Mouse (Mus musculus) urinary bladder, postnatal 10 days (tissue): ENCODE data around the gene Mrtfa.
A peak's percentile ranks its signal among the peaks of the same experiment; 100 is the strongest.
"Not testable (repeated sequence)": the region's sequence is repeated elsewhere in the genome, so short reads cannot be mapped to it uniquely, and the experiment has no call there.

Source experiments
- DNase-seq: peaks from one replicate; pipeline ENCODE4 v3.0.0; 2022; ENCODE audit warnings: low spot score

Mrtfa gene

DNA sequence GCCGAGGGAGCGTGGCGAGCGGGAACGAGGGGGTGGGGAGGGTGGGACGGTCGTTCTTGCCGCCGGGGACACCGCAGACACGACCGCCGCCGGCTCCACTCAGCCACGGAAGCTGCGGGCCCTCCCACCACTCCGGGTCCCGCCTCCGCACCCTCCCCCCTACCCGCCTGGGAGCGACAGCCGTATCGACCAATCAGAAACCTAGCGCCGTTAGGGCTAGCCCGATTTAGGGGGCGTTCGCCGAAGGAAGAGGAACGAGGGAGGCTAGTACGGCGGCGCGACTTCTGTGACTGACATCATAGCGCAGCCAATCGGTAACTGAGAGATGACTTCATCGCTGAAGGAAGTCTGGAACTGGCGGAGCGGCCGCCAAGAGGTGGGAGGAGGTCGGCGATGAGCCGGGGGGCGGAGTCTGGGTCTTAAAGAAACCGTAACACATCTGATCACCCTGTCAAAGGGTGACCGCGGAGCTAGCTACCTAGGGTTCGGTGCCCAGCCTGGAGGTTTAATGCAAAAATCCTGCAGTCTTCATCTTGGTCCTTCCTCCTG lies at the start of gene Mrtfa:
Gene Mrtfa (minus strand): TSS at position 128 of the 549 bp plus-strand sequence.
- peak; percentile 99 for DNase-seq

DNA sequence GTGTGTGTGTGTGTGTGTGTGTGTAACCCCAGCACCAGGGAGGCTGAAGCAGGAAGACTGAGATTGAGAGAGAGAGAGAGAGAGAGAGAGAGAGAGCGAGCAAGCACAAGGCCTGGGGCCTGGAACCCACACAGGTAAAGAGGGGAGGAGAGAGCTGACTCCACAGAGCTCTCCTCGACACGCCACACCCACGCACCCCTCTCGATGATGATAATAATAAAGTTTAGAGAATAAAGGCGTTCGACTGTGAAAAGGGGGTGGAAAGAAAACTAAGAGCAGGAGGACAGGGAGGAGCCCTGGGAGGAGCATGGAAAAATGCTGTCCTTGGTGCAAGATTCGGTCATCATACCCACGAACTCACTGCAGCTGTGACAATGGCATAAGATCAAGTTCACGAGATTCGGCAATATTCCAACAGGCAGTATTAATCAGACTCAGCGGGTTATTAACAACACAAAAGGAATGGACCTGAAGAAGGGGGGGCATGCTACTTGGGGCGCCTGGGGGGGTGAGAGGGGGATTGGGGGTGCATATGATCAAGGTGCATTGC lies 49.3 kb upstream of the Mrtfa start:
- DNase-seq, result no peak

DNA sequence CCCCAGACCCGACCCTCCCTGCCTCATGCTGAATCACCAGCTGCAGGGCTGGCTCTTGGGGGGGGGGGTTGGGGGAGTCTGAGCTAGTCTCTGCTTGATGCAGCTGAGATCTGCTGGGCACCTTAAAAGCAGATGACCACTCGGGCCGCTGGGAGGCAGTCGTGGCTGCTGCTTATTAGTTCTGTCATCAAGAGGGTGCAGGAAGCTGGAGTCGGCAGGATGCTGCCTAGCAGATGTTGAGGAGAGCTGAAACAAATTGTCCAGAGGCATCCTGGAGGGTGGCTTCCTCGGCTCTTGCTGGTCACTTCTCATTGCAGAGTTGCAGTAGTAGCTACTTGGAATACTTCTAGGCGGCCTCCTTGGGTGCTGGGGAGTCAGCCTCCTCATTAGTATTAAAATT lies 48.7 kb upstream of the Mrtfa start:
- DNase-seq, result no peak

DNA sequence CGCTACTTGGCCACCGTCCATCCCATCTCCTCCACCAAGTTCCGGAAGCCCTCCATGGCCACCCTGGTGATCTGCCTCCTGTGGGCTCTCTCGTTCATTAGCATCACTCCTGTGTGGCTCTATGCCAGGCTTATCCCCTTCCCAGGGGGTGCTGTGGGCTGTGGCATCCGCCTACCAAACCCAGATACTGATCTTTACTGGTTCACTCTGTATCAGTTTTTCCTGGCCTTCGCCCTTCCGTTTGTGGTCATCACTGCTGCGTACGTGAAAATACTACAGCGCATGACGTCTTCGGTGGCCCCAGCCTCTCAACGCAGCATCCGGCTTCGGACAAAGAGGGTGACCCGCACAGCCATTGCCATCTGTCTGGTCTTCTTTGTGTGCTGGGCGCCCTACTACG lies 46.9 kb upstream of the Mrtfa start:
- DNase-seq, result no peak

DNA sequence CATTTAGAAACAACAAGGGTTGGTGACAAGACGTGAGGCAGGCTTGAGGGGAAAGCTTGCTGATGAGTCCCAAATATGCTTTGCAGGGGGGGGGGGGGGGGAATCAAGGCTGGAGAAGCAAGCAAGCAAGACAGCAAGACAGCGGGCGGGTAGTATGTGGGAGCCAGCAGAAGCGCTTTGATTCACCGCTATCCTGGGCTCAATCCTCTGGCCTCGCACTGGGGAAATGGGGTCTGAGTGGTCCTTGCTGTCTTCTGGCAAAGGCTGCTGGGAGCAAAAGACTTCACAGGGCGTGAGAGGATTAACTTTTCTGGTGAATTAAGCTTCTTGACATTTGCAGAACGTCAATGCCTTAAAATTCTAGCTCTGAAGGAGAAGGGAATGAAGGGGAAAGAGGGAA lies 45.5 kb upstream of the Mrtfa start:
- DNase-seq, result no peak

DNA sequence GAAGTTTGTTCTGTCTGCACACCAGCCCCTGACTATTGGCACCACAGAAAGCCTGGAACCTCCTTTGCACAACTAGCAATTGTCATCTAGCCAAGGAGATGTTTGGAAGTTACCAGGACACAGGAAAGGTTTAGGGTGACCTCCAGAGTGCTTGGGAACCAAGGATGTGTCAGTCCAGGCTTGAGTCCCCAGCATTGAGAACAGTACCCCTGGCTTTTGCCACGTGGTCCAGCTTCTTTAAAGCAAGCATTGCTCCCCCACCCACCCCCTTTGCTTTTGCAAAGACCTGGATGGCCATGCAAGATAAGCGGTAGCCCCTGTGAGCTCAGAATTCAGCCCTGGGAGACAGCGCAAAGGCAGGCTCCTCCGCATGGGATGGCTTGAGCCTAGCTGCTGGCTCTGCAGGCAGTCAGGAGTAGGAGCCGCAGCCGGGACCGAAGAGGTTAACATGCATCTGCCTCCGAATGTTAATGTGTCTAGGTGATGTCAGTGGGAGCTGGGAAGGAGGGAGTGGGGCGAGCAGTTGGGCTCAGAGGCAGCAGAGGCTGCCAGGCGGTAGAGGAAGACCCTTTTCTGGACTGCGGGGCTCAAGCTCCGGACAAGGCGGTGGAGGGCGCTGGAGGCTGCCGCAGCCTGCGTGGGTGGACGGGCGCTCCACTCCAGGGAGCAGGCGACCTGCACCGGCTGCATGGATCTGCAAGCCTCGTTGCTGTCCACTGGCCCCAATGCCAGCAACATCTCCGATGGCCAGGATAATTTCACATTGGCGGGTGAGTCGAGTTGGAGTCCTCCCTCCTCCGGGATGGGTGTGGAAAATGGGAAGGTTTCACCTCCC lies 44.7 kb upstream of the Mrtfa start, which contains the start of gene Mchr1:
Gene Mchr1 (plus strand): TSS at position 414 of the 835 bp plus-strand sequence.
- DNase-seq, result no peak

DNA sequence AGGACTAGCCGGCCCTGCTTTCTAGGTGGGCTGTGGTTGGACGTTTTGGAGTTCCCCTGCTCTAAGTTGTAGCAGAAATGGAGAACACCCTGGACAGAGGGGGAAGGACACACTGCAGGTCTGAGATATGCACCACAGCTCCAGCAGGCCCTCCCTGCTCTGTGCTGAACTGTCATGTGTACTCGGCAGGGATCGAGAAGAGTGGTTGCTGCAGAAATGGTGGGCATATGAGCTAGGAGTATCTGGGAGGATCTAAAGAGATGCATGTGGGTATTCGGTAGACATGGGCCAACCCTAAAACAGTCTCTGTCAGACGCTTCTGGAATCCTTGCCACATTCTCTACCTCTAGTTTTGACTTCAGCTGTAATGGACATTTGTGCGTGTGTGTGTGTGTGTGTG lies 40.8 kb upstream of the Mrtfa start:
- DNase-seq, result no peak

DNA sequence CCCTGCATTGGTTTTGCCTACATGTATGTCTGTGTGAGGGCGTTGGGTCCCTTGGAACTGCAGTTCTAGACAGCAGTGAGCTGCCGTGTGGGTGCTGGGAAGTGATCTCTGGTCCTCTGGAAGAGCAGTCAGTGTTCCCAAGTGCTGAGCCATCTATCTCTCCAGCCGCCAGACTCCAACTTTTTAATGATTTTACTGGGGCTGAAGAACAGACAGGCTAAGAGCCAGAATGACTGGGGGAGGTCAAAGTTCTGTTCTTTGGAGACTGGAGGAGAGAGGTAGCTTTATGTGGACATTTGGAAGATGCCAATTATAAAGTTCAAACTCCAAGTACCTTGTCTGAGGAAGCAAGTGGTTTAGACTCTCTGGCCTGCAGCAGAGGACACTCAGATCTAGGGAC lies 39.2 kb upstream of the Mrtfa start:
- DNase-seq, result no peak

DNA sequence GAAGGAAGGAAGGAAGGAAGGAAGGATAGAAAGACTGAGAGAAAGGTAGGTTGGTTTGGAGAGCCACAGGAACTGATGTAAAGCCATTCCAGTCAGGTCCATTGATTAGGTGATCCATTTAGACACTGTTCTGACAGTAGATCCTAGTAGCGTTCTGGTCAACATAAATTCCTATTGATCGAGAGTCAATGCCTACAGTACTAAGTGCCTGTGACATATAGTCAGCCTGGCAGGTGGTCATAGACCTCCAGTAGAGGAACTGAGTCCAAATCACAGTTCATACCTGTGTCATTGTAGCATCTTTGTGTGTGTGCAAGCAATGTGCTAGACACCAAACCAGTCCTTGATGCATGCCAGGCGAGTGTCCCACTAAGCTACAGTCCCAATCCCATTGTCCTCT lies 37.7 kb upstream of the Mrtfa start:
- no peak for DNase-seq

DNA sequence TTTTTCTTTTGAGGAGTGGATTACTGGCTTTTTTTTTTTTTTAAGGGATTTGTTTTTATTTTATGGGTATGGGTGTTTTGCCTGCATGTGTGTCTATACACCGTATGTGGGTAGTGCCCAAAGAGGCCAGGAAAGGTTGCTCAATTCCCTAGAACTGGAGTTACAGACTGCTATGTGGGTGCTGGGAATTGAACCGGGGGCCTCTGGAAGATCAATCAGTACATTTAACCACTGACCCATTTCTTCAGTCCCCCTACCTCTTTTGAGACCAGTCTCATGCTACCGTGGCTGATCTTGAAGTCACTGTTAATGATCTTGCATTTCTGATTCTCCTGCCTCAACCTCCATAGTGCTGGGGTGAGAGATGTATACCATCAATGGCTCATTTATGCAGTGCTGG lies 36.7 kb upstream of the Mrtfa start:
- DNase-seq, result no peak

DNA sequence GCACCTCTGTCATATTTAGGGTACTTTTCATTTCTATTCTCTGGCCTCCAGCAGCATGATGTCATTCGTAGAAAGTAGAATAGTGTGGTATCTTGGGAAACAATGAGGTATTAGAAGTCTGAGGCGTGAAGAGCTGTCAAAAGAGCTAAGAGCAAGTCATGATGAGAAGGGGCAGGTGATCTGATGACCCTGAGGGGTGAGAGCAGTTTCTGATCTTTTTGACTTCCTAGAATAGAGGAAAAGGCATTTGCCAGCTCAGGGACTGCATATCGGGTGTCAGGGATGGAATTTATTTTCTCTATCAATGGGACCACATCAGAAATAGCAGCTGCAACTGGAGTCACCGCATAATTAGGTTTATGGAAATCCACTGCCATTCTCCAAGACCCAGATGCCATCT lies 36.2 kb upstream of the Mrtfa start:
- DNase-seq, result no peak

DNA sequence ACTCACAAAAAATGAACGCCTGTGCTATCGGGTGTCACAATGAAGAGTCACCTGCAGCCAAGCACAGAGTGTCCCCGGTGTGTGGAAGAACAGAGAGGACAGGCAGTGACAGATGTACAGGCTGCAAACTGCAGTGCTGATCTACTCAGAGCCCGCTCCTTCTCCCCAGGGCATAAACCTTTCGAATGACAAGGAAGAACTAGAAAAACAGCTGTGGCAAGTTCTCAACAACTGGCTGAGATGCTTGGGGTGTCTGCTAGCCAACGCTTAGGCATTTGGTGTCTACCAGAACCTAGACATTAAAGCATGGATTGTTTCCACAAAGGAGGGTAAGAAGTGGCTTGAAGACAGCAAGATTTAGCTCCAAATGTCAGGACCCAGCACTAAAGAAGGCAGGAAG lies 35.2 kb upstream of the Mrtfa start:
- DNase-seq, result no peak

DNA sequence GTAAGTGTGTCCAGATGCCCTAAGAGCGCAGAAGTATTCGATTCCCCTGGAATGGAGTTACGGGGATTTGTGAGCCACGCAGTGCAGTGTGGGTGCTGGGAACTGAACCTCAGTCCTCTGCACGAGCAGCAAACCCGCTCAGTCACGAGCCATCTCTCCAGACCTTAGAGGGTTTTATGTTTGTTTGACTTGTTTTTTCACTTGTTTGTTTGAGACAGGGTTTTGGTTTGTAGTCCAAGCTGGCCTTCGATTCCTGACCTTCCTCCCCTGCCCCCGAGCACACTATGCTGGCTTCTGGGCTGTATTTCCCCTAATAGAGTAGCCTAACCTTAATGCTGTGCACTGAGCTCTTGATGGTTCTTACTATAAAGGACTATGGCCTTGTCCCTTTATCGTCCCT lies 34.5 kb upstream of the Mrtfa start:
- no peak for DNase-seq

DNA sequence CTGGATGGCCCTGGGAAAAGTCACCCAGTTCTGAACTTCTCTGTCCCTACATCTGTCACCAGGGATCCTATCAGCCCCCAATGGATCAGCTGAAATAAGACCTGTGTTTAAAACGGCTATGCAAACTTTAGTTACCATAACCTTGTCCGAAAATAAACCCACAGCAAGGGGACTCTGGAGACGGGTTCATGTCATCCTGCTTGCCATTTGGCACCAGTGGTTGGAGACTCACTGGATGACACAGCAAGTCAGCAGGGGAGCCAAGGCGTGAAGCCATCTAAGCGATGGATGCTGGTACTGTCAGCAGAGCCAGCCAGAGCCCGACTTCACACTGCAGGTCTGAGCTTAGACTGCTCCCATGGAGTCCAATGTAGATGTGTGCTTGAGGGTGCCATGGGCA lies 30.9 kb upstream of the Mrtfa start:
- DNase-seq, result no peak

DNA sequence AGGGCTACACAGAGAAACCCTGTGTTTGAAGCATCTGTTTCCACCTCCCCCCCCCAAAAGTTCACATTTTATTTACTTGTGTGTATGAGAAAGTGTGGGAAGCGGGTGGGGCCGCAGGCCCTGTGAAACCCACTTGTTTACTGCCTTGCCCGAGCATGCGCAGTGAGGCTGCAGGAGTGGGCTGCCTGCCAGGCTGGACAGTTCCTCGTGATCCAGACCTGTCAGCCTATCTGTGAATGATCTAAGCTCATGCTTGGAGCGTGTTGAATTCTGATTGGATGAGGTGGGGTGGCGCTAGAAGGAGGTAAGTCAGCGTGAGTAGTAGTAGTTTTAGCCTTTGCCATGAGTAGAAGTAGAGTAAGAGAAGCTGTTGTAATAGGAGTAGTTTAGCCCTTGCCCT lies 29.5 kb upstream of the Mrtfa start:
- not testable (repeated sequence) for DNase-seq

DNA sequence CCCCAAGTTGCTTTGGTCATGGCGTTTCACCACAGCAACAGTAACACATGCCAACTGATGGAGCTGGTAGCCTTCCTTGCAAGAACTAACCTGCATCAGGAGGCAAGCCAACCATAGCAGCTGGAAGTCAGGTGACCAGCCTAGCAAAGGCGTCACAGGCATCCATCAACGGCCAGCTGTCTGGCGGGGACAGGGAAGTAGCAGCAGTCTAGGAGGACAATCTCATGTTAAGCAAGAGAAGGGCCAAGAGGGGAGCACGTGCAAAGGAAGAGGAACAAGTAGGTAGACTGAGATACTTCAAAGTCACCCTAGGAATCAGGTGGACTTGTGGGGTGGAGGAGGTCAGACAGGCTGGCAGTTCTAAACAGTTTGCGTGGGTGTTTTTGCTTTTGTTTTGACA lies 28.5 kb upstream of the Mrtfa start:
- DNase-seq, result no peak

DNA sequence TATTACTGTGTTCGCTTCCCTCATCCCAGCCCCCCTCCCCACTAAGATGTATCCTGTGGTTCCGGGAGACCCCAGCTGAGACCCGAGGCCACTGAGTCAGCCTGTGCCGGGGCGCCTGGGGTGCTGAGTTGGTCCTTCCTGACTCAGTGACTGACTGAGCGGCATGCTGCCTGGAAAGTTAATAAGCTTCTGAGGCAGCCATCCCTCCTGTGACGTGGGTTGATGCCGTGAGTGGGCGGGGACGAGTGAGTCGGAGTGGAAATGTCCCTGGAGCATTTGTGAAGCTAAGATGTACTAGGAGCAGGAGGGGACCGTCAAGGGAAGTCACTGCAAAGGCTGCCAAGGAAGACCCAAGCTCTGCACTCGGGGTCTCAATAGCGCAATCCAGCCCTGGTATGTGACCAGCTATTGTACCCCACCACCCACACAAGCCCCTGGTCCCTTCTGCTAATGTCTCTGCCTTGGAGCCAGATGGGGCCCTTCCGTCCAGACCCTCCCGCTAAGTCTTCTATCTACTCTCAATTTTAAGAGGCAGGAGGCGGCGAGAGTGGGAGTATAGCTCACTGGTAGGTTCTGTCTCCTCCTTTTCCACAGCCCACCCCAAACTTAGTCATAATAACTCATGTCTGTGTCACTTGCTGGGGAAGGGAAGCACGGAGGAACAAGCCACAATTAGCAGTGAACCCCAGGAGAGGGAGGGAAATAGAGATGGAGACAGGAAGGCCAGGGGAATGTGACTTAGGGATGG lies 26.5 kb upstream of the Mrtfa start:
- no peak for DNase-seq

DNA sequence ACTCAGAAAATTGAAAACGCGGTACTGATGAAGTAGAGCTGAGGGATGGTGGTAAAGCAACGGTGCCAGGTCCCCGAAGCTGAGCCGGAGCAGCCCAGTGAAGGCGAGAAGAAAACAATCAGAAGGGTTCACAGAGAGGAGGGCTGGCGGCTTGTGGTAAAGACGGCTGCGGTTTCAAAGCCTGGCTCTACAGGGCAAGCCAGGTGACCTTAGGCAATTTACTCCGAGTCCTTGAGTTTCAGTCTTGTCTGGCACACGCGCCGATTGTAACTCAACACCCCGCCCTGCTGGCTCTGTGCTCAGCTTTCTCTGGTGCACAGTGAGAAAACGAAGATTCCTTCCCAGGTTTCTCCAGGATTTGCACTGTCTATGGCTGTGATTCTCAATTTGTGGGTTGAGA lies 22.4 kb upstream of the Mrtfa start:
- DNase-seq, result no peak

DNA sequence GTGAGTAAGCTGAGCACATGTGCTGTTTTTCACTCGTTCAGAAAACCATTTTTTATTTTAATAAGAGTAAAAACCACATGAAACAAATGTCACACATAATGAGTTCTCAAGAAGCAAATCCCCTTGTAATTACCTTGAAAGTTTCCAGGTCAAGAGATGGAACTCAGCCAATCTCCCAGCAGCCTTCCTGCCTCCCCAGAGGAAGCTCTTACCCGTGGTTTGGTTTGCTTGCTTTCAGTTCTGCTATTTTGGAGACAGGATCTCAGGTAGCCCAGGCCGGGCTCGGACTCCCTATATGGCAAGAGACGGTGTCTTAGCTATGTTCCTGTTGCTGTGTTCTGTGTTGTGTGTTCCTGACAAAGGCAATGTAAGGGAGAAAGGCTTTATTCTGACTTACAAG lies 19.9 kb upstream of the Mrtfa start:
- no peak for DNase-seq

DNA sequence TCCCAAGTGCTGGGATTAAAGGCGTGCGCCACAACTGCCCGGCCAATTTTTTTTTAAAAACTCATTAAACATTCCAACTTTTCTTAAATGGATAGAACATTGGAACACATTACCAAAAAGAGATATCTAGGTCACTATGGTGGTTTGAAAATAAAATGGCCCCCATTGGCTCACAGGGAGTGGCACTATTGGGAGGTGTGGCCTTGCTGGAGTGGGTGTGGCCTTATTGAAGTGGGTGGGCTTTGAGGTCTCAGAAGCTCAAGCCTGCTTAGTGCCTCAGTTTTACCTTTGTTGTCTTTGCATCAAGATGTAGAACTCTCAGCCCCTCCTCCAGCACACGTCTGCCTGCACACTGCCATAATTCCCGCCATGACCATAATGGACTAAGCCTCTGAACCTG lies 11.9 kb upstream of the Mrtfa start:
- no peak for DNase-seq

DNA sequence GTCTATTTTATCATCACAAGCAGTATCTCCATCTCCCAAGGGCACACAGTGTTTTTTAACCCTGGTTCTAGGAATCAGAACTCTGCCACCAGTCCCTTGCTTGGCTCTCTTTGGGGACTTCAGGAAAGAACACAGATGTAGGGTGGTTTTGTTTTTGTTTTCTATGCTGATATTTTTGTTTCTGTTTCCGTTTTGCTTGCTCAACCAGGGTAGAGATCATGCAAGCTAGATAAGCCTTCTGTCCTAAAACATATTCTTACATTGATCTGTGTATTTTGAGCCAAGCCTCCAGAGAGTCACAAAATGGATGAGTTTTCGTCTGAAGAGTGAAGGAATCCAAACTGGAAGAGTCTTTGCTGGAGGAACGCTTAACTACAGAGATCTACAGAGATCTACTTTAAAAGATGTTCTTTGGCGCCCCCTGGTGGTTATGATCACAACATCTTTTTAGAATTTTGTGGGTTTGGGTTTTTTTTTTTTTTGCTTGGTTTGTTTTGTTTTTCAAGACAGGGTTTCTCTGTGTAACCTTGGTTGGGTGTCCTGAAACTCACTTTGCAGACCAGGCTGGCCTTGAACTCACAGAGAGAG lies 8.9 kb upstream of the Mrtfa start:
- no peak for DNase-seq

DNA sequence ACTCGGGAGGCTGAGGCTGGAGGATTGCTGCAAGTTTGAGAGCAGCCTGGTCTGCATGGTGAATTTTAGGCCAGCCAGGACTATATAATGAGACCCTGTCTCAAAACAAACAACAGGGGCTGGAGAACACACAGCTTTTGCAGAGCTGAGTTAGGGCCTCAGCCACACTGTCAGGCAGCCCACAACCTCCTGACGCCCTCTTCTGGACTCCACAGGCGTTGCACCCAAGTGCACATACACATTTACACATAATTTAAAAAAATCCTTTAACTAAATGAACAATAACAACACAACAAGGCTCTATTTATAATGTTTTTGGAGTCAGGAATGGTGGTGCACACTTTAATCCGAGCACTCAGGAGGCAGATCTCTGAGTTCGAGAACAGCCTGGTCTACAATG lies 7.9 kb upstream of the Mrtfa start:
- no peak for DNase-seq

DNA sequence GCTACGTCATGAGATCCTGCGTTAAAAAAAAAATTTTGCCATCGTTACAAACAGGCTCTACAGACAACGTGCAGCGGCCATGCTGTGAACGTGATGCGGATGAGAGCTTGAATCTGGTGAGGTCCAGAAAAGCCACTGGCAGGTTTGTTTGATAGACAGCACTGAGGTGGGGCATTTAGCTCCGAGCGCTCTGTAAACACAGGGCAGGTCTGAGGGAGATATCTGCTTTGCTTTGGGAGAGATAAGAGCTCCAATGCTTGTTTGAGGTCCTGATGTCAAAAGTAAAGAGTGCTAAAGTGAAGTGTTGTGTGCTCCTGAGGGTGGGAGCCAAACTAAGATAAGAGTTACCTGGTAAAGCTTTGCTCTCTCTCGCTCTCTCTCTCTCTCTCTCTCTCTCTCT lies 6.6 kb upstream of the Mrtfa start:
- DNase-seq, result no peak
